ENCODE assay signal across 31 mouse cellular contexts in genomic region chr5:126117291-126117690, GRCm38 (mm10).
"Had no signal": no experiment of that assay in that cellular context is flagged by ENCODE, and none has a peak within 500 bp of the region (broad histone marks: within the 10 kb centered on the region; RNA-seq: fewer than 3 reads in every experiment).

No protein-coding gene starts in this region.

- ATAC-seq: liver, embryonic 12.5 days; liver, postnatal 0 days; lung, postnatal 0 days; midbrain, embryonic 13.5 days; midbrain, embryonic 15.5 days; midbrain, embryonic 16.5 days had no signal

- H3K36me3 ChIP-seq: limb, embryonic 10.5 days; limb, embryonic 12.5 days; limb, embryonic 13.5 days; limb, embryonic 15.5 days; liver, embryonic 12.5 days; liver, embryonic 13.5 days; liver, embryonic 15.5 days; lung, embryonic 15.5 days; midbrain, embryonic 10.5 days; midbrain, embryonic 12.5 days; midbrain, embryonic 13.5 days; midbrain, embryonic 15.5 days had no signal

- H3K4me2 ChIP-seq: limb, embryonic 12.5 days; limb, embryonic 13.5 days; limb, embryonic 15.5 days; liver, embryonic 11.5 days; liver, embryonic 12.5 days; liver, embryonic 13.5 days; liver, embryonic 15.5 days; lung, embryonic 14.5 days; lung, embryonic 15.5 days; midbrain, embryonic 11.5 days; midbrain, embryonic 12.5 days; midbrain, embryonic 13.5 days; midbrain, embryonic 15.5 days had no signal

- H3K9me3 ChIP-seq: limb, embryonic 10.5 days; limb, embryonic 12.5 days; limb, embryonic 13.5 days; limb, embryonic 15.5 days; lung, embryonic 15.5 days; midbrain, embryonic 10.5 days; midbrain, embryonic 12.5 days; midbrain, embryonic 13.5 days; midbrain, embryonic 15.5 days had no signal

- H3K27me3 ChIP-seq: limb, embryonic 12.5 days; limb, embryonic 13.5 days; limb, embryonic 15.5 days; liver, embryonic 12.5 days; liver, embryonic 13.5 days; liver, embryonic 15.5 days; lung, embryonic 15.5 days; megakaryocyte, embryonic 14.5 days; midbrain, embryonic 12.5 days; midbrain, embryonic 13.5 days; midbrain, embryonic 15.5 days had no signal

- H3K4me3 ChIP-seq: limb, embryonic 10.5 days; limb, embryonic 12.5 days; limb, embryonic 13.5 days; limb, embryonic 15.5 days; liver, embryonic 12.5 days; liver, embryonic 13.5 days; liver, embryonic 15.5 days; lung, embryonic 15.5 days; megakaryocyte, embryonic 14.5 days; midbrain, embryonic 10.5 days; midbrain, embryonic 12.5 days; midbrain, embryonic 13.5 days; midbrain, embryonic 15.5 days; myocyte had no signal

- H3K4me1 ChIP-seq: limb, embryonic 10.5 days; limb, embryonic 12.5 days; limb, embryonic 15.5 days; liver, embryonic 12.5 days; liver, embryonic 13.5 days; liver, embryonic 15.5 days; lung, embryonic 15.5 days; megakaryocyte, embryonic 14.5 days; midbrain, embryonic 12.5 days; midbrain, embryonic 13.5 days had no signal

- H3K9ac ChIP-seq: limb, embryonic 12.5 days; limb, embryonic 13.5 days; limb, embryonic 15.5 days; liver, embryonic 12.5 days; liver, embryonic 13.5 days; liver, embryonic 14.5 days; liver, embryonic 15.5 days; liver, postnatal 0 days; lung, embryonic 14.5 days; lung, embryonic 15.5 days; midbrain, embryonic 12.5 days; midbrain, embryonic 13.5 days; midbrain, embryonic 15.5 days had no signal

- H3K27ac ChIP-seq: limb, embryonic 10.5 days; limb, embryonic 12.5 days; limb, embryonic 13.5 days; limb, embryonic 15.5 days; liver, embryonic 12.5 days; liver, embryonic 13.5 days; liver, embryonic 14.5 days; liver, embryonic 15.5 days; lung, embryonic 15.5 days; macrophage; midbrain, embryonic 10.5 days; midbrain, embryonic 12.5 days; midbrain, embryonic 13.5 days; midbrain, embryonic 15.5 days had no signal

- DNase-seq: left cerebral cortex, postnatal 4 days; liver; liver, embryonic 13.5 days; liver, postnatal 0 days; lung, adult 18-20 months; lung, adult 2 months; lung, embryonic 14.5 days; lung, postnatal 10 days; lung, postnatal 14 days; lung, postnatal 36 days; lung, postnatal 4 days; midbrain, embryonic 14.5 days had no signal
